Mouse (Mus musculus): ENCODE results near the gene Gm21083.
"Not testable (repeated sequence)": the region's sequence is repeated elsewhere in the genome, so short reads cannot be mapped to it uniquely, and the experiment has no call there.

- not testable (repeated sequence) for TF ChIP-seq CTCF (IDR thresholded peaks at IDR 0.05 in 2 of 3, conservative IDR thresholded peaks at IDR 0.05 in 1 of 3; ENCODE audit: control insufficient read depth in 1 of 3, insufficient read depth in 1 of 3, low read depth in 2 of 3, low read length in 3 of 3, poor library complexity in 1 of 3, severe bottlenecking in 1 of 3); MAX (IDR thresholded peaks at IDR 0.05; ENCODE audit: low read length); E2F4 (IDR thresholded peaks at IDR 0.05; ENCODE audit: borderline replicate concordance, low read depth, low read length); TCF12 (IDR thresholded peaks at IDR 0.05; ENCODE audit: low read depth, low read length); POLR2A (IDR thresholded peaks at IDR 0.05; ENCODE audit: control insufficient read depth in 1 of 2, insufficient read depth in 1 of 2, low read depth in 1 of 2, low read length in 2 of 2, poor library complexity in 1 of 2); MAZ (IDR thresholded peaks at IDR 0.05; ENCODE audit: low read depth, low read length); EP300 (IDR thresholded peaks at IDR 0.05; ENCODE audit: low read depth in 1 of 2, low read length in 2 of 2); GATA1 (IDR thresholded peaks at IDR 0.05; ENCODE audit: low read depth, low read length); KAT2A (conservative IDR thresholded peaks at IDR 0.05; ENCODE audit: low read depth, low read length); ETS1 (IDR thresholded peaks at IDR 0.05; ENCODE audit: low read depth, low read length); TAL1 (IDR thresholded peaks at IDR 0.05; ENCODE audit: low read length); GABPA (IDR thresholded peaks at IDR 0.05; ENCODE audit: low read depth, low read length)
These were observed 24.3 kb downstream of the Gm21083 start for GRCm38 (mm10) chr5:15601481-15601880.

Measured in MEL (cell line).